Mouse (Mus musculus) lung, postnatal 4 days (tissue): ENCODE measurements around the gene Vmn1r29.
"Not testable (repeated sequence)": the region's sequence is repeated elsewhere in the genome, so short reads cannot be mapped to it uniquely, and the experiment has no call there.

Experiments
- DNase-seq, 2 experiments: peaks; one replicate each; pipeline ENCODE4 v3.0.0; 2021

Vmn1r29 gene

GRCm38 (mm10) chr6:58301249-58301648 lies at the start of gene Vmn1r29:
Vmn1r29 (plus strand) TSS chr6:58301549.
- no peak for DNase-seq

GRCm38 (mm10) chr6:58261737-58262136 lies 39.6 kb upstream of the Vmn1r29 start, which contains the start of gene Vmn1r28:
Vmn1r28 (plus strand) TSS chr6:58262037.
- no peak for DNase-seq

- not testable (repeated sequence) for DNase-seq
Measured at GRCm38 (mm10) chr6:58279661-58280060, 21.7 kb upstream of the Vmn1r29 start.

- DNase-seq: no peak
Measured at GRCm38 (mm10) chr6:58292201-58292600, 9.1 kb upstream of the Vmn1r29 start.

- DNase-seq: not testable (repeated sequence)
Measured at GRCm38 (mm10) chr6:58298511-58298910, 2.8 kb upstream of the Vmn1r29 start.

- DNase-seq: not testable (repeated sequence)
Measured at GRCm38 (mm10) chr6:58330686-58331085, 29.3 kb downstream of the Vmn1r29 start.
